ENCODE assay signal across 23 mouse cellular contexts in genomic region chr2:60803377-60803776, GRCm38 (mm10).
"Had no signal": no experiment of that assay in that cellular context is flagged by ENCODE, and none has a peak within 500 bp of the region (broad histone marks: within the 10 kb centered on the region; RNA-seq: fewer than 3 reads in every experiment).

No protein-coding gene starts in this region.

- H3K4me2 ChIP-seq: intestine, embryonic 15.5 days; limb, embryonic 13.5 days; neural tube, embryonic 12.5 days; neural tube, embryonic 15.5 days had no signal

- DNase-seq: kidney, adult 2 months; kidney, postnatal 25 days; layer of hippocampus, adult 9-11 months; lung, adult 2 months; lung, postnatal 14 days; lung, postnatal 4 days; midbrain, embryonic 14.5 days; right cerebral cortex, adult 18-20 months; right cerebral cortex, postnatal 14 days; right cerebral cortex, postnatal 4 days; thymus, adult 2 months; thymus, postnatal 14 days; thymus, postnatal 4 days had no signal

- H3K4me3 ChIP-seq: intestine, embryonic 15.5 days; layer of hippocampus, adult 2 months; limb, embryonic 10.5 days; limb, embryonic 13.5 days; megakaryocyte, embryonic 14.5 days; midbrain, embryonic 10.5 days; neural tube, embryonic 12.5 days; neural tube, embryonic 15.5 days had no signal

- ATAC-seq: intestine, embryonic 15.5 days had no signal

- H3K9ac ChIP-seq: intestine, embryonic 15.5 days; limb, embryonic 13.5 days; neural tube, embryonic 12.5 days; neural tube, embryonic 15.5 days had no signal

- H3K36me3 ChIP-seq: intestine, embryonic 15.5 days; limb, embryonic 10.5 days; limb, embryonic 13.5 days; midbrain, embryonic 10.5 days; neural tube, embryonic 12.5 days; neural tube, embryonic 15.5 days had no signal

- H3K27me3 ChIP-seq: intestine, embryonic 15.5 days; limb, embryonic 13.5 days; megakaryocyte, embryonic 14.5 days; neural tube, embryonic 15.5 days had no signal

- H3K27ac ChIP-seq: intestine, embryonic 15.5 days; kidney, postnatal 0 days; layer of hippocampus, adult 2 months; limb, embryonic 10.5 days; limb, embryonic 13.5 days; midbrain, embryonic 10.5 days; neural tube, embryonic 12.5 days; neural tube, embryonic 15.5 days; stomach, postnatal 0 days had no signal

- H3K9me3 ChIP-seq: intestine, embryonic 15.5 days; limb, embryonic 10.5 days; limb, embryonic 13.5 days; megakaryocyte, embryonic 14.5 days; midbrain, embryonic 10.5 days; neural tube, embryonic 12.5 days; neural tube, embryonic 15.5 days had no signal
